Mouse (Mus musculus) intestine, postnatal 0 days (tissue): ENCODE data around the gene Gm42791. TPM values are rescaled to one million over a fixed set of nuclear protein-coding genes. Genes with fewer than 3 reads are reported as not detected.

Experiments used
- ATAC-seq: fragments of 200-750 bp; cut with Nextera tagmentation; 2 replicates; pipeline ENCODE4 v1.8.0; 2017; ENCODE audit warnings: mild to moderate bottlenecking, moderate TSS enrichment, moderate library complexity
- H3K27ac ChIP-seq: fragments of 300-500 bp; sonication (generic); 2 replicates; pipeline ENCODE4 v1.5.1; 2014; ENCODE audit warnings: mild to moderate bottlenecking, low read depth, low read length, moderate library complexity
- H3K27me3 ChIP-seq: fragments of 300-500 bp; sonication (generic); replicated peaks from 2 replicates; pipeline ENCODE4 v1.6.1; 2014; ENCODE audit warnings: low read length, mixed read lengths; ENCODE audit not compliant: control insufficient read depth, insufficient read depth
- H3K36me3 ChIP-seq: fragments of 300-500 bp; sonication (generic); 2 replicates; pipeline ENCODE4 v1.6.1; 2014; ENCODE audit warnings: mild to moderate bottlenecking, moderate library complexity; ENCODE audit not compliant: control insufficient read depth, insufficient read depth
- H3K4me1 ChIP-seq: fragments of 300-500 bp; sonication (generic); replicated peaks from 2 replicates; pipeline ENCODE4 v1.6.1; 2014; ENCODE audit warnings: antibody characterized with exemption, low read length, mixed read lengths; ENCODE audit not compliant: control insufficient read depth, insufficient read depth
- H3K4me2 ChIP-seq: fragments of 300-500 bp; sonication (generic); replicated peaks from 2 replicates; pipeline ENCODE4 v1.6.1; 2014; ENCODE audit warnings: low read depth, mild to moderate bottlenecking, moderate library complexity
- H3K4me3 ChIP-seq: fragments of 300-500 bp; sonication (generic); 2 replicates; pipeline ENCODE4 v1.5.1; 2014; ENCODE audit warnings: low read depth, low read length
- H3K9ac ChIP-seq: fragments of 300-500 bp; sonication (generic); 2 replicates; pipeline ENCODE4 v1.6.1; 2014; ENCODE audit warnings: mild to moderate bottlenecking, low read depth, low read length
- H3K9me3 ChIP-seq: fragments of 300-500 bp; sonication (generic); 2 replicates; pipeline ENCODE4 v1.6.1; 2016; ENCODE audit warnings: mixed run types; ENCODE audit not compliant: control insufficient read depth
- CTCF ChIP-seq: sonication (generic); IDR thresholded peaks from 2 replicates; pipeline ENCODE4 v1.5.1; 2016; ENCODE audit warnings: low read depth, mild to moderate bottlenecking, control low read depth, antibody characterized with exemption, moderate library complexity
- WGBS: fragments of 180-500 bp; shearing (Covaris S2); extraction: QIAGEN DNeasy Blood & Tissue Kit; methylation state at CpG from one replicate; pipeline ENCODE4 v1.1.7; 2014; 5-methylcytosine and 5-hydroxymethylcytosine counted together
- polyA plus RNA-seq: library from polyadenylated mRNA; unstranded; fragments of >200 nt; fragmentation: Nextera tagmentation; extraction: Ambion mirVana; gene quantifications from 2 replicates; pipeline ENCODE4 v1.2.1, GENCODE M21; 2015

Gm42791 gene
- polyA plus RNA-seq, 1 experiment from 2014 or later, result not detected

DNA sequence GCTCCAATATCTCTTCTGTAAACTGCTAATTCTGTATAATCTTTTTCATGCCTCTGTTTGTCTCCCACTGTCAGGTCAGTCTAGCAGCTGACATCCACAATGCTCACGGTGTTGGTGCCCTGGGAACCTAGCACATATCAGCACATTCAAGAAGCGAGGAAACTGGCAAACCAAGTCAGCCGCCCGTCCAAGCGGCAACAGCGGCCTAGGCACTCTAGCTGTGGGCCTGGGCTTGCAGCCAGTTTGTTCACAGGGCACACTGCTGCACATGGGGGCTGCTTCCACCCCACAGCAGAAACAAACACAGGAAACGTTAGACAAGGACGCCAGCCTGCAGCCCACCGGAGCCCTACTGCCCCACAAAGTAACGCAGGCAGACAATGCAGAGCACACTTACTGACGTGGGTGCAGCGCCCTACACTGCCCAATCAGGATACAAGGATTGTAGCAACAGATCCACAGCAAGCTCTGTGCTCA lies 97.0 kb downstream of the Gm42791 start:
- Histone ChIP-seq H3K9me3 (no peaks in the 10 kb centered on the region), H3K9ac (no peak overlapping the region), H3K4me2 (no peak overlapping the region), H3K27ac (no peak overlapping the region), H3K27me3 (no peaks in the 10 kb centered on the region), H3K4me3 (no peak overlapping the region), H3K36me3 (peaks cover 5% of the 10 kb centered on the region; the same call in 1 of the 2 replicates), H3K4me1 (no peaks in the 10 kb centered on the region)
- TF ChIP-seq CTCF, result no peak
- WGBS, result 73% methylated on average over 12 of the region's 12 CpGs
- no peak for ATAC-seq

DNA sequence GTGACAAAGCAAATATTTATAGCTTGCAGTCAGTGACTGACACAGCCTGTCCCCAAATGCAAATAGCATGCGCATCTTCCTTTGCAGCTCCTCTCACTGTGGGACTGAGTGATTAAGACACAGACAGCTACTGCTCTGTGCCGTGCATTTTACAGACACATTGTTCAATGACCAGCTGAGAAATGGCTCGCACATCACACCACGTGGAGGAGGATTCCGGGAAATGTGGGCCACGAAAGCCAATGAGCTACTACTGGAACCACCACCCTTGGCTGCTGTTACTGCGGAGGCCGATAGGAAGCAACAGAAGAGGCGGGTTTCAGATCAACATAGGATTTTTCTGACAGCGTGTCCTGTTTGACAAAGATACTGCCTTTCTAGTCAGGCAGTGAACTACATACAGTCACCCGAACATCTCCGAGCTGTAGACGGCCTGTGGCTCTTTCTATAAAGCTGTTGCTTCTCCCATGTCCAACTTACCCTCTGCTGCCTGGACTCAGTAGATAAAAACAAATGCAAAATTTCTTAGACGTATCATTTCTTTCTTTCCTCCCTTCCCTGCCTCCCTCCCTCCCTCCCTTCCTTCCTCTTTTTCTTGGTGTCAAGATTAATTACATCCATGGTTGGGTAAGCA lies 97.8 kb downstream of the Gm42791 start:
- Histone ChIP-seq H3K4me3 (no peak overlapping the region), H3K36me3 (peaks cover 12% of the 10 kb centered on the region; the same call in 1 of the 2 replicates), H3K4me1 (no peaks in the 10 kb centered on the region), H3K9ac (no peak overlapping the region), H3K9me3 (no peaks in the 10 kb centered on the region), H3K27ac (no peak overlapping the region), H3K27me3 (no peaks in the 10 kb centered on the region), H3K4me2 (no peak overlapping the region)
- ATAC-seq, result no peak
- 82% methylated on average over 14 of the region's 14 CpGs for WGBS
- no peak for TF ChIP-seq CTCF

DNA sequence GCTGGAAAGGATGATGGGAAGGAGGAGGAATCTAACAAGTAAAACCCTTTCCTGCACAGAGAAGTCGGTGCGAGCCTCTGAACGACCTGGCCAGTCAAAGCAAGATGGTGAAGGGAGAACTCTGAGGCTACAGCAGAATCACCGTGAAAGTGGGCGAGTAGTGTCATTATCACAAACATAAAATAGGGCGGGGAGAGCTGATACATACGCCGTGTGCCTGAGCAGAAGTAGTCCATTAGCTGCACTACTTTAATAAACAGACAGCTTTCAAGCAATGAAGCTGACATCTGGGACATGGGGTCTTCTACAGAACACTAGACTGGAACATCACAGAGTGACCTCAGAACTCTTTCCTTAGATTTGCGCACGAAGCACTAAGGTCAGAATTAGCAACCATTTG lies 98.4 kb downstream of the Gm42791 start:
- ATAC-seq, result no peak
- WGBS, result 67% methylated on average over 10 of the region's 10 CpGs

DNA sequence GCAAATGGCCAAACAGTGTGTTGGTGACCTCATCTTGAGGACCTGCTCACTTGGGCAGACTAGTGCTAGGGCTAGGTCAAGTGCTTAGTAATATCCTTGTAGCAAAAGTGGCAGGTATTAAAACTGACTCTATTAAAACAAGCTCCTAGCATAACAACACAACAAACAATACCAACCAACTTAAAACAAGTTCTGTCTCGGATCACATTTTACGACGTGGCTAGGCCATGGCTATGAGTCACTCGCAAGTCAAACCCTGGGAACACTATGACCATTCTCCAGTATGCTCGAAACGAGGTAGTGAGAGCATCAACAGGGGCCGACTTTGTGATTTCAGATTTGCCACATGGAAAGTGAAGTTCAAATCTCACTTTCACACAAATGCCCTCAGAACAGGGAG lies 99.1 kb downstream of the Gm42791 start:
- Histone ChIP-seq H3K36me3 (peaks cover 15% of the 10 kb centered on the region), H3K4me3 (no peak overlapping the region), H3K27ac (no peak overlapping the region), H3K9me3 (no peaks in the 10 kb centered on the region), H3K27me3 (no peaks in the 10 kb centered on the region), H3K4me2 (no peak overlapping the region), H3K4me1 (no peaks in the 10 kb centered on the region), H3K9ac (no peak overlapping the region)
- WGBS, result 72% methylated on average over 7 of the region's 7 CpGs
- TF ChIP-seq CTCF, result no peak
- ATAC-seq, result no peak

More for the DNA sequence above, 98.4 kb downstream of the Gm42791 start:
- Histone ChIP-seq H3K4me1 (no peaks in the 10 kb centered on the region), H3K27me3 (no peaks in the 10 kb centered on the region), H3K4me3 (no peak overlapping the region), H3K36me3 (peaks cover 12% of the 10 kb centered on the region; the same call in 1 of the 2 replicates), H3K9ac (no peak overlapping the region), H3K4me2 (no peak overlapping the region), H3K9me3 (no peaks in the 10 kb centered on the region), H3K27ac (no peak overlapping the region)
- no peak for TF ChIP-seq CTCF

DNA sequence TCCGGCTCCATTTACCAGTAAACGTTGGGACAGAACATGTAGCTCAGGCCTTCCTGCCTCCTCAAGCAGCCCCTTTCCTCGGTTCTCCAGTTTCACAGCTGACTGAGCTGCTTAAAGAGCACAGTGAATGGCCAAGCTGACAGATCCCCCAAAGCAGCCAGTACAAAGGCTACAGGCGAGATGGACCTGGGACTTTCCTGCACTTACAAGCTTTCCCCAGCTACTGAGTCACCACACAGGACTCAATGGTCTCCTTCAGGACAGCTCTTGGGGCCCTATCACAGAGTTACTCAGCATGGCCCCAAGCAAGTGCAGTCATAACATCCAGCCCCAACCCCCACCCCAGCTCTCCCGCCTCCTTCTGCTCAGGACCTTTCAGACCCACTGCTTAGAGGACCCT lies 99.9 kb downstream of the Gm42791 start:
- no peak for TF ChIP-seq CTCF
- Histone ChIP-seq H3K9ac (no peak overlapping the region), H3K27me3 (no peaks in the 10 kb centered on the region), H3K4me3 (no peak overlapping the region), H3K9me3 (no peaks in the 10 kb centered on the region), H3K27ac (no peak overlapping the region), H3K4me1 (no peaks in the 10 kb centered on the region), H3K36me3 (peaks cover 21% of the 10 kb centered on the region), H3K4me2 (no peak overlapping the region)
- WGBS, result 60% methylated on average over 5 of the region's 5 CpGs
- no peak for ATAC-seq

DNA sequence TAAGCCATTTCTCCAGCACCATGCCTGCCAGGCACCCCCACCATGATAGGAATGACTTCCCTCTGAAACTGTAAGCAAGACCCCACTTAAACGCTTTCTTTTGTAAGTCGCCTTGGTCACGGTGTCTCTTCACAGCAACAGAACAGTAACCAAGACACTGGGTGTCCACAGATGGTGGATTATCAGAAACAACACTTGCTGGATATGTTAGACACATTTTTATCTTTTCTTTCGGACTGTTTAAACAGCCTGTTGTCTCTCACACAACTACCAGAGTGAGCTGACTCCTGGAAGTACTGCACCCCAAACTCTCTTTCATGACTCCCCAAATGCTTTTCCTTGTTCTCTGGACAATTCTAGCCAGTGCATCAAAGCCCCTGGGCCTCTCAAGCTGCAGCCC lies 104.7 kb downstream of the Gm42791 start:
- Histone ChIP-seq H3K4me1 (no peaks in the 10 kb centered on the region), H3K9me3 (no peaks in the 10 kb centered on the region), H3K36me3 (peaks cover 23% of the 10 kb centered on the region), H3K27ac (no peak overlapping the region), H3K9ac (no peak overlapping the region), H3K27me3 (no peaks in the 10 kb centered on the region), H3K4me2 (no peak overlapping the region), H3K4me3 (no peak overlapping the region)
- 95% methylated on average over 4 of the region's 4 CpGs for WGBS
- ATAC-seq, result no peak
- no peak for TF ChIP-seq CTCF
